Mouse (Mus musculus): ENCODE measurements around the gene Krtdap. TPM values are rescaled to one million over a fixed set of nuclear protein-coding genes. Genes with fewer than 3 reads are reported as not detected.

Krtdap gene
- polyA plus RNA-seq, 1 experiment from 2014 or later, result 0.38 TPM

- H3K9ac ChIP-seq (ENCODE audit: low read depth, low read length), result no peak overlapping the region
- WGBS, result 90% methylated on average over 3 of the region's 3 CpGs
- no peaks in the 10 kb centered on the region for H3K36me3 ChIP-seq (ENCODE audit: control insufficient read depth, insufficient read depth, low read length)
- H3K4me1 ChIP-seq (ENCODE audit: control insufficient read depth, insufficient read depth, low read depth, low read length), result no peaks in the 10 kb centered on the region
- H3K27me3 ChIP-seq (replicated peaks; ENCODE audit: control insufficient read depth, insufficient read depth, low read length), result no peaks in the 10 kb centered on the region
- H3K4me2 ChIP-seq (ENCODE audit: low read length), result no peak overlapping the region
- no peak for ATAC-seq
- H3K4me3 ChIP-seq (ENCODE audit: low read length), result no peak overlapping the region
- peaks cover 6% of the 10 kb centered on the region for H3K9me3 ChIP-seq (ENCODE audit: control insufficient read depth, low read length)
- no peak overlapping the region for H3K27ac ChIP-seq (ENCODE audit: low read depth, low read length)
These were observed 15.6 kb downstream of the Krtdap start for GRCm38 (mm10) chr7:30803256-30803655.

GRCm38 (mm10) chr7:30804026-30804715 lies 16.5 kb downstream of the Krtdap start:
- Histone ChIP-seq H3K4me3 (ENCODE audit: low read length) (no peak overlapping the region), H3K9ac (ENCODE audit: low read depth, low read length) (no peak overlapping the region), H3K27me3 (replicated peaks; ENCODE audit: control insufficient read depth, insufficient read depth, low read length) (no peaks in the 10 kb centered on the region), H3K4me2 (ENCODE audit: low read length) (no peak overlapping the region), H3K36me3 (ENCODE audit: control insufficient read depth, insufficient read depth, low read length) (no peaks in the 10 kb centered on the region), H3K9me3 (ENCODE audit: control insufficient read depth, low read length) (peaks cover 6% of the 10 kb centered on the region), H3K4me1 (ENCODE audit: control insufficient read depth, insufficient read depth, low read depth, low read length) (no peaks in the 10 kb centered on the region), H3K27ac (ENCODE audit: low read depth, low read length) (no peak overlapping the region)
- no peak for ATAC-seq
- 87% methylated on average over 9 of the region's 9 CpGs for WGBS

- no peak overlapping the region for H3K9ac ChIP-seq (ENCODE audit: low read depth, low read length)
- ATAC-seq, result no peak
- 52% methylated on average over 6 of the region's 6 CpGs for WGBS
These were observed 18.2 kb downstream of the Krtdap start for GRCm38 (mm10) chr7:30805924-30806323.

GRCm38 (mm10) chr7:30810319-30810718 lies 22.6 kb downstream of the Krtdap start:
- Histone ChIP-seq H3K27me3 (replicated peaks; ENCODE audit: control insufficient read depth, insufficient read depth, low read length) (no peaks in the 10 kb centered on the region), H3K4me2 (ENCODE audit: low read length) (no peak overlapping the region), H3K27ac (ENCODE audit: low read depth, low read length) (no peak overlapping the region), H3K4me3 (ENCODE audit: low read length) (no peak overlapping the region), H3K36me3 (ENCODE audit: control insufficient read depth, insufficient read depth, low read length) (no peaks in the 10 kb centered on the region), H3K4me1 (ENCODE audit: control insufficient read depth, insufficient read depth, low read depth, low read length) (no peaks in the 10 kb centered on the region), H3K9ac (ENCODE audit: low read depth, low read length) (no peak overlapping the region), H3K9me3 (ENCODE audit: control insufficient read depth, low read length) (no peaks in the 10 kb centered on the region)
- no peak for ATAC-seq
- 61% methylated on average over 6 of the region's 6 CpGs for WGBS

More at GRCm38 (mm10) chr7:30805924-30806323, 18.2 kb downstream of the Krtdap start:
- Histone ChIP-seq H3K27ac (ENCODE audit: low read depth, low read length) (no peak overlapping the region), H3K4me3 (ENCODE audit: low read length) (no peak overlapping the region), H3K36me3 (ENCODE audit: control insufficient read depth, insufficient read depth, low read length) (no peaks in the 10 kb centered on the region), H3K9me3 (ENCODE audit: control insufficient read depth, low read length) (peaks cover 6% of the 10 kb centered on the region), H3K27me3 (replicated peaks; ENCODE audit: control insufficient read depth, insufficient read depth, low read length) (no peaks in the 10 kb centered on the region), H3K4me1 (ENCODE audit: control insufficient read depth, insufficient read depth, low read depth, low read length) (no peaks in the 10 kb centered on the region), H3K4me2 (ENCODE audit: low read length) (no peak overlapping the region)

- no peak for ATAC-seq
- no peaks in the 10 kb centered on the region for H3K27me3 ChIP-seq (replicated peaks; ENCODE audit: control insufficient read depth, insufficient read depth, low read length)
- H3K4me2 ChIP-seq (ENCODE audit: low read length), result no peak overlapping the region
- no peaks in the 10 kb centered on the region for H3K4me1 ChIP-seq (ENCODE audit: control insufficient read depth, insufficient read depth, low read depth, low read length)
- no peak overlapping the region for H3K9ac ChIP-seq (ENCODE audit: low read depth, low read length)
- no peak overlapping the region for H3K4me3 ChIP-seq (ENCODE audit: low read length)
- H3K27ac ChIP-seq (ENCODE audit: low read depth, low read length), result no peak overlapping the region
- H3K36me3 ChIP-seq (ENCODE audit: control insufficient read depth, insufficient read depth, low read length), result no peaks in the 10 kb centered on the region
- WGBS, result 57% methylated on average over 9 of the region's 9 CpGs
- no peaks in the 10 kb centered on the region for H3K9me3 ChIP-seq (ENCODE audit: control insufficient read depth, low read length)
These were observed 24.1 kb downstream of the Krtdap start for GRCm38 (mm10) chr7:30811757-30812290.

- Histone ChIP-seq H3K36me3 (ENCODE audit: control insufficient read depth, insufficient read depth, low read length) (no peaks in the 10 kb centered on the region), H3K9me3 (ENCODE audit: control insufficient read depth, low read length) (no peaks in the 10 kb centered on the region), H3K4me2 (ENCODE audit: low read length) (no peak overlapping the region), H3K4me1 (ENCODE audit: control insufficient read depth, insufficient read depth, low read depth, low read length) (no peaks in the 10 kb centered on the region), H3K27ac (ENCODE audit: low read depth, low read length) (no peak overlapping the region), H3K4me3 (ENCODE audit: low read length) (no peak overlapping the region), H3K27me3 (replicated peaks; ENCODE audit: control insufficient read depth, insufficient read depth, low read length) (no peaks in the 10 kb centered on the region), H3K9ac (ENCODE audit: low read depth, low read length) (no peak overlapping the region)
- 0 out of 2 replicates have a peak, but pooled peaks have one; percentile 40 for ATAC-seq
- WGBS, result 42% methylated on average over 6 of the region's 6 CpGs
These were observed 24.7 kb downstream of the Krtdap start for GRCm38 (mm10) chr7:30812291-30812807.

GRCm38 (mm10) chr7:30820131-30820530 lies 32.4 kb downstream of the Krtdap start:
- no peak for ATAC-seq
- no peak overlapping the region for H3K4me2 ChIP-seq (ENCODE audit: low read length)
- H3K9me3 ChIP-seq (ENCODE audit: control insufficient read depth, low read length), result no peaks in the 10 kb centered on the region
- H3K27ac ChIP-seq (ENCODE audit: low read depth, low read length), result no peak overlapping the region
- no peak overlapping the region for H3K9ac ChIP-seq (ENCODE audit: low read depth, low read length)
- H3K4me3 ChIP-seq (ENCODE audit: low read length), result no peak overlapping the region
- no peaks in the 10 kb centered on the region for H3K36me3 ChIP-seq (ENCODE audit: control insufficient read depth, insufficient read depth, low read length)
- H3K27me3 ChIP-seq (replicated peaks; ENCODE audit: control insufficient read depth, insufficient read depth, low read length), result 0 out of 2 replicates have a peak, but pooled peaks cover 2% of the 10 kb centered on the region
- no peaks in the 10 kb centered on the region for H3K4me1 ChIP-seq (ENCODE audit: control insufficient read depth, insufficient read depth, low read depth, low read length)
- WGBS, result 74% methylated on average over 6 of the region's 6 CpGs

GRCm38 (mm10) chr7:30820854-30821445 lies 33.3 kb downstream of the Krtdap start:
- H3K27ac ChIP-seq (ENCODE audit: low read depth, low read length), result no peak overlapping the region
- no peak overlapping the region for H3K9ac ChIP-seq (ENCODE audit: low read depth, low read length)
- no peak for ATAC-seq
- H3K4me3 ChIP-seq (ENCODE audit: low read length), result no peak overlapping the region
- H3K27me3 ChIP-seq (replicated peaks; ENCODE audit: control insufficient read depth, insufficient read depth, low read length), result 0 out of 2 replicates have a peak, but pooled peaks cover 2% of the 10 kb centered on the region
- H3K4me2 ChIP-seq (ENCODE audit: low read length), result no peak overlapping the region
- no peaks in the 10 kb centered on the region for H3K36me3 ChIP-seq (ENCODE audit: control insufficient read depth, insufficient read depth, low read length)
- 66% methylated on average over 7 of the region's 7 CpGs for WGBS
- H3K9me3 ChIP-seq (ENCODE audit: control insufficient read depth, low read length), result no peaks in the 10 kb centered on the region
- no peaks in the 10 kb centered on the region for H3K4me1 ChIP-seq (ENCODE audit: control insufficient read depth, insufficient read depth, low read depth, low read length)

- ATAC-seq, result no peak
- 68% methylated on average over 5 of the region's 5 CpGs for whole genome bisulfite sequencing
- H3K4me3 ChIP-seq (ENCODE audit: low read length), result no peak overlapping the region
These were observed 33.8 kb downstream of the Krtdap start for GRCm38 (mm10) chr7:30821532-30821931.

More at GRCm38 (mm10) chr7:30821532-30821931, 33.8 kb downstream of the Krtdap start:
- H3K9ac ChIP-seq (ENCODE audit: low read depth, low read length), result no peak overlapping the region
- H3K9me3 ChIP-seq (ENCODE audit: control insufficient read depth, low read length), result no peaks in the 10 kb centered on the region
- no peaks in the 10 kb centered on the region for H3K4me1 ChIP-seq (ENCODE audit: control insufficient read depth, insufficient read depth, low read depth, low read length)
- H3K4me2 ChIP-seq (ENCODE audit: low read length), result no peak overlapping the region
- H3K27me3 ChIP-seq (replicated peaks; ENCODE audit: control insufficient read depth, insufficient read depth, low read length), result 0 out of 2 replicates have a peak, but pooled peaks cover 2% of the 10 kb centered on the region
- no peak overlapping the region for H3K27ac ChIP-seq (ENCODE audit: low read depth, low read length)
- H3K36me3 ChIP-seq (ENCODE audit: control insufficient read depth, insufficient read depth, low read length), result no peaks in the 10 kb centered on the region

Measured in hindbrain, embryonic 16.5 days (tissue).